Mouse (Mus musculus) heart, embryonic 13.5 days (tissue): ENCODE data around the gene Tlr7. TPM values are rescaled to one million over a fixed set of nuclear protein-coding genes. Genes with fewer than 3 reads are reported as not detected.
"Not testable (repeated sequence)": the region's sequence is repeated elsewhere in the genome, so short reads cannot be mapped to it uniquely, and the experiment has no call there.

Experiments
- ATAC-seq: fragments of 200-750 bp; cut with Nextera tagmentation; 2 replicates; pipeline ENCODE4 v1.8.0; 2017; ENCODE audit warnings: moderate TSS enrichment; ENCODE audit not compliant: insufficient number of reproducible peaks, low FRiP score, low TSS enrichment; ENCODE audit errors: extremely low read depth
- H3K27ac ChIP-seq: fragments of 300-500 bp; sonication (generic); replicated peaks from 2 replicates; pipeline ENCODE4 v1.5.1; 2015; ENCODE audit warnings: moderate library complexity, mild to moderate bottlenecking, inconsistent platforms
- H3K27me3 ChIP-seq: fragments of 300-500 bp; sonication (generic); replicated peaks from 2 replicates; pipeline ENCODE4 v1.6.1; 2015; ENCODE audit warnings: mild to moderate bottlenecking, inconsistent platforms
- H3K36me3 ChIP-seq: fragments of 300-500 bp; sonication (generic); 2 replicates; pipeline ENCODE4 v1.6.1; 2015; ENCODE audit warnings: mild to moderate bottlenecking, inconsistent platforms
- H3K4me1 ChIP-seq: fragments of 300-500 bp; sonication (generic); 2 replicates; pipeline ENCODE4 v1.6.1; 2015; ENCODE audit warnings: inconsistent platforms
- H3K4me2 ChIP-seq: fragments of 300-500 bp; sonication (generic); 2 replicates; pipeline ENCODE4 v1.6.1; 2015; ENCODE audit warnings: inconsistent platforms, mild to moderate bottlenecking, moderate library complexity
- H3K4me3 ChIP-seq: fragments of 300-500 bp; sonication (generic); 2 replicates; pipeline ENCODE4 v1.5.1; 2015; ENCODE audit warnings: moderate library complexity, mild to moderate bottlenecking, inconsistent platforms
- H3K9ac ChIP-seq: fragments of 300-500 bp; sonication (generic); 2 replicates; pipeline ENCODE4 v1.6.1; 2015; ENCODE audit warnings: inconsistent platforms, mild to moderate bottlenecking, moderate library complexity
- H3K9me3 ChIP-seq: fragments of 300-500 bp; sonication (generic); 2 replicates; pipeline ENCODE4 v1.6.1; 2016; ENCODE audit warnings: inconsistent platforms
- WGBS: fragments of 180-500 bp; shearing (Covaris S2); methylation state at CpG from one replicate; pipeline ENCODE4 v1.1.7; 2015; ENCODE audit warnings: mixed read lengths; 5-methylcytosine and 5-hydroxymethylcytosine counted together
- polyA plus RNA-seq: library from polyadenylated mRNA; unstranded; fragments of >200 nt; fragmentation: Nextera tagmentation; extraction: Ambion mirVana; gene quantifications from 2 replicates; pipeline ENCODE4 v1.2.1, GENCODE M21; 2015

Tlr7 gene
- polyA plus RNA-seq, 1 experiment from 2014 or later, result 0.71 TPM

DNA sequence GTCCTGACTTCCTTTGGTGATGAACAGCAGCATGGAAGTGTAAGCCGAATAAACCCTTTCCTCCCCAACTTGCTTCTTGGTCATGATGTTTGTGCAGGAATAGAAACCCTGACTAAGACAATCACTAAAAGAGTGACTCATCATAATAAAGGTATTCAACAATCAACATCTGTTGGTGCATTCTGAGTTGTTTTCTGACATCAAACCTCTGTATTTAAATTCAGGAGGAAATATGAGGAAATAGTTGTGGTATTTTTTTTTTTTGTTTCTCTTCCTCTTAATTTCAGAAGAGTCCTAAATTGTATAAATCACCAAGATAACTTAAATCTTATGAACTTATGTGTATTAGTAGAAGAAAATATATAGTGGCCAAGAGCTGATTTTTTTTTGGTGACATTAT lies 28.3 kb downstream of the Tlr7 start:
- 73% methylated on average over 1 of the region's 1 CpGs for WGBS
- H3K4me2 ChIP-seq, H3K27ac ChIP-seq, H3K9ac ChIP-seq, H3K4me3 ChIP-seq, ATAC-seq, H3K36me3 ChIP-seq, H3K9me3 ChIP-seq, H3K27me3 ChIP-seq, H3K4me1 ChIP-seq: not testable (repeated sequence)

DNA sequence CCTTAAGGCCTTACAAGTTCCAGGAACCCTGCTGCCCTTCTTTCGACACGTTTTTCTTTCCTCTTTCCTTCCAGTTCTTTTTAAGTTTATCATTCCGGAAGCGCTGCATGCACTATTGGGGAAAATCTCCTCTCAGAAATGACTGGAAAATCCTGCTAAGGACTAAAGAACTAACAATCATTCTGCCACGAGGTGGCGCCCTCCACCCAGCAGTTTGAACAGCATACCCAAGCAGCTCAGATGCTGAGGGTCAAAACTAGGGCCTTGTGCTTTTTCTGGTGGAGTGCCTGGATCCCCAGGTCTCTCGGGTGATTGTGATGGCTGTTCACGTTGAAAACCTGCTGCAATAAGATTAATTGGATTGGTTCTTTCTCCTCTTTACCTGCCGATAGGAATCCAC lies 53.4 kb downstream of the Tlr7 start:
- Histone ChIP-seq H3K4me3 (peak overlapping the region; percentile 46), H3K27ac (no peak overlapping the region), H3K4me2 (peak overlapping the region; percentile 68), H3K36me3 (no peaks in the 10 kb centered on the region), H3K9ac (peak overlapping the region; percentile 65; the same call in 1 of the 2 replicates), H3K4me1 (no peaks in the 10 kb centered on the region), H3K9me3 (no peaks in the 10 kb centered on the region), H3K27me3 (no peaks in the 10 kb centered on the region)
- 18% methylated on average over 9 of the region's 9 CpGs for WGBS
- ATAC-seq, result no peak

GRCm38 (mm10) chrX:167276551-167276950 lies 53.8 kb downstream of the Tlr7 start:
- Histone ChIP-seq H3K9me3 (no peaks in the 10 kb centered on the region), H3K27ac (no peak overlapping the region), H3K4me3 (peak overlapping the region; percentile 46), H3K27me3 (no peaks in the 10 kb centered on the region), H3K9ac (peak overlapping the region; percentile 65; the same call in 1 of the 2 replicates), H3K4me1 (no peaks in the 10 kb centered on the region), H3K4me2 (peak overlapping the region; percentile 68), H3K36me3 (no peaks in the 10 kb centered on the region)
- WGBS, result 39% methylated on average over 10 of the region's 10 CpGs
- no peak for ATAC-seq

DNA sequence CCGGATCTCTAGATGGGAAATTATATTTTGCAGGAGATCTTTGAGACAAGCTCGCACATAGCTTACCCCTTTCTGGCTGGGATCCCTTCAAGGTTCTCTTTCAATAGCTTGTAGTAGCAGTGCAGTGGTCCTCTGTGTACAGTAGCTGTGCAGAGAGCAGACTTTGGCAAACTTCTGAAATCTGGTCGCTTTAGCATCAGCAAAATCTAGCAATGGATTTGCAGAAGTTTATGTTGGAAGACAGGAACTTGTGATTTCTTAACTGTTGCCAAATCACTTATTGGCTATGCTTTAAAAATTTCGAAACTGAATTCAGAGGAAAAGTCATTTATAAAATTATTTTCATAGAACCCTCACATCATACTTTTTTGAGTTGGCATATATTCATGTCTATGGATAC lies 66.3 kb downstream of the Tlr7 start, which contains the start of gene Tlr8:
Gene Tlr8 (minus strand): TSS at position 244 of the 400 bp plus-strand sequence.
- WGBS, result 60% methylated on average over 4 of the region's 4 CpGs
- H3K4me1 ChIP-seq, result no peaks in the 10 kb centered on the region
- H3K36me3 ChIP-seq, result no peaks in the 10 kb centered on the region
- no peak within 1 kb of the TSS for H3K9ac ChIP-seq
- H3K9me3 ChIP-seq, result no peaks in the 10 kb centered on the region
- no peak within 1 kb of the TSS for H3K4me2 ChIP-seq
- no peak for ATAC-seq
- H3K27ac ChIP-seq, result no peak within 1 kb of the TSS
- H3K27me3 ChIP-seq, result no peaks in the 10 kb centered on the region
- H3K4me3 ChIP-seq, result no peak within 1 kb of the TSS

GRCm38 (mm10) chrX:167263530-167263929 lies 66.8 kb downstream of the Tlr7 start:
- no peak overlapping the region for H3K9ac ChIP-seq
- H3K27ac ChIP-seq, result no peak overlapping the region
- H3K4me3 ChIP-seq, result no peak overlapping the region
- no peaks in the 10 kb centered on the region for H3K27me3 ChIP-seq
- H3K4me2 ChIP-seq, result no peak overlapping the region
- no peaks in the 10 kb centered on the region for H3K36me3 ChIP-seq
- 67% methylated on average over 4 of the region's 4 CpGs for WGBS
- ATAC-seq, result no peak
- no peaks in the 10 kb centered on the region for H3K4me1 ChIP-seq
- no peaks in the 10 kb centered on the region for H3K9me3 ChIP-seq

Other genes starting within 250 kb of the Tlr7 start
- gene Tmsb4x, start 121.2 kb downstream of the Tlr7 start, polyA plus RNA-seq, result 3,022 and 3,158 TPM in 2 replicates
- gene Tlr8, start 66.2 kb downstream of the Tlr7 start, polyA plus RNA-seq, result 0.24 and 0.57 TPM in 2 replicates
- gene Prps2, start 52.2 kb upstream of the Tlr7 start, polyA plus RNA-seq, result 35.5 and 40.8 TPM in 2 replicates